Mouse (Mus musculus) erythroblast, embryonic 14.5 days (primary cell): Measurements from ENCODE around the gene Rbbp6.

Source experiments
- GATA1 ChIP-seq: IDR thresholded peaks from 2 replicates; pipeline ENCODE4 v1.6.1; 2012; ENCODE audit warnings: low read length, inconsistent platforms, mixed read lengths
- TAL1 ChIP-seq: IDR thresholded peaks from 3 replicates; pipeline ENCODE4 v1.6.1; 2012; ENCODE audit warnings: low read length, inconsistent platforms, mixed read lengths

DNA sequence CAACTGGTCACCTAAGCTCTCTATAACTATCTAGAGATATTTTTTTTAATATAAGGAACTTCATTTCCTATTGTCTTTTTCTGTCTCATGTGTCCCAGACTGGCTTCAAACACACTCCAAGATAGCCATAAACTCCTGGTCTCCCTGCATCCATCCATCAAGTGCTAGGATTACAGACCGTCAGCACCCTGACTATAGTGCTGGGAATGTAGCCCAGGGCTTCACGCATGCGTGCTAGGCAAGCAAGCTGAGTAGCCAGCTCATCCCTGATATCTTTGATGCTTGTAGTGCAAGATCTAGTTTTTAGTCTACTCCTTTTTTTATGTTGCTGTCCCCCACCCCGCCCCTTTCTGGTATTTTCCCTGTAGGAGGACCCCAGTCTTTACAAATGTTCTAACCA is 42.3 kb downstream of the Rbbp6 start:
- TF ChIP-seq GATA1: no peak
- TF ChIP-seq TAL1: no peak
